Mouse (Mus musculus): ENCODE measurements around the gene Chchd2. TPM values are rescaled to one million over a fixed set of nuclear protein-coding genes. Genes with fewer than 3 reads are reported as not detected.
"Not testable (repeated sequence)": the region's sequence is repeated elsewhere in the genome, so short reads cannot be mapped to it uniquely, and the experiment has no call there.

Chchd2 gene
- polyA plus RNA-seq, 2 experiments: 500 to 630 TPM

- 59% methylated on average over 8 of the region's 8 CpGs for WGBS (ENCODE audit: insufficient replicate concordance)
- ATAC-seq (ENCODE audit: insufficient read depth) (no peak), DNase-seq (ENCODE audit: low read depth in 3 of 3, low spot score in 3 of 3) (no peak)
- Histone ChIP-seq H3K9me3 (ENCODE audit: control insufficient read depth, low read length) (no peaks in the 10 kb centered on the region), H3K27me3 (ENCODE audit: control insufficient read depth, insufficient read depth, low read length) (no peaks in the 10 kb centered on the region), H3K36me3 (replicated peaks; ENCODE audit: control insufficient read depth, insufficient read depth, low read depth) (no peaks in the 10 kb centered on the region), H3K4me3 (ENCODE audit: insufficient read depth in 1 of 2, low read depth in 2 of 2, low read length in 2 of 2) (no peak overlapping the region), H3K4me1 (replicated peaks; ENCODE audit: control insufficient read depth in 2 of 2, insufficient read depth in 2 of 2, low read length in 1 of 2) (peaks cover 0 to under 1% of the 10 kb centered on the region in 2 experiments; a peak in 2 of 4 replicates), H3K9ac (replicated peaks) (no peak overlapping the region), H3K4me2 (ENCODE audit: low read depth) (no peak overlapping the region), H3K27ac (no peak overlapping the region)
- TF ChIP-seq CTCF (IDR thresholded peaks at IDR 0.05; ENCODE audit: low read depth) (no peak), EP300 (IDR thresholded peaks at IDR 0.05; ENCODE audit: low read depth) (no peak)
These were observed 37.7 kb upstream of the Chchd2 start for GRCm38 (mm10) chr5:129924820-129925452.

- H3K4me2 ChIP-seq (ENCODE audit: low read depth): no peak overlapping the region
- peak; percentile 23; the same call in 1 of the 2 replicates for TF ChIP-seq CTCF (IDR thresholded peaks at IDR 0.05; ENCODE audit: low read depth)
- no peak for TF ChIP-seq EP300 (IDR thresholded peaks at IDR 0.05; ENCODE audit: low read depth)
- H3K27ac ChIP-seq: no peak overlapping the region
- ATAC-seq (ENCODE audit: insufficient read depth): no peak
- no peak overlapping the region for H3K4me3 ChIP-seq (ENCODE audit: insufficient read depth in 1 of 2, low read depth in 2 of 2, low read length in 2 of 2)
- no peaks in the 10 kb centered on the region for H3K9me3 ChIP-seq (ENCODE audit: control insufficient read depth, low read length)
- no peaks in the 10 kb centered on the region for H3K36me3 ChIP-seq (replicated peaks; ENCODE audit: control insufficient read depth, insufficient read depth, low read depth)
- WGBS (ENCODE audit: insufficient replicate concordance): 90% methylated on average over 4 of the region's 4 CpGs
- H3K9ac ChIP-seq (replicated peaks): no peak overlapping the region
- no peaks in the 10 kb centered on the region for H3K27me3 ChIP-seq (ENCODE audit: control insufficient read depth, insufficient read depth, low read length)
- H3K4me1 ChIP-seq (replicated peaks; ENCODE audit: control insufficient read depth in 2 of 2, insufficient read depth in 2 of 2, low read length in 1 of 2): peaks cover 0 to 4% of the 10 kb centered on the region in 2 experiments; a peak in 1 of 4 replicates
- no peak for DNase-seq (ENCODE audit: low read depth in 3 of 3, low spot score in 3 of 3)
These were observed 34.7 kb upstream of the Chchd2 start for GRCm38 (mm10) chr5:129921972-129922371.

DNA sequence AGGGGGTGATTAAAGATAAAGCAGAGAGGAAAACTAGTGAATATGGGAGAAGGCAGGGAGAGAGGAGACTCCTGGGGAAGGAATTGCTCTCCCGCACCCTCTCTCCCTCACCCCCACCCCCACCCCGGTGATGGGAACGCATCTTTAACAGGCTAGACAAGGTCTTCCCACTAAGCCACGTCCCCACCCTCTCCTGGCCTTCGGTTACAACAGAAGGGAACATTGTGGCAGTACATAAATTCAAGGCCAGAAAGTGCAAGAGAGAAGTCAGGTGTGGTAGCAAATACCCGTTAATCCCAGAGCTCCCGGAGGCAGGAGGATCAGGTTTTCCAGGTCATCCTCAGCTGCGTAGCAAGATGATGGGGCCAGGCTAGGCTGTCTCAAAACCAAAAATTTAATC is 32.0 kb upstream of the Chchd2 start:
- Histone ChIP-seq H3K4me2 (ENCODE audit: low read depth) (no peak overlapping the region), H3K4me3 (ENCODE audit: insufficient read depth in 1 of 2, low read depth in 2 of 2, low read length in 2 of 2) (no peak overlapping the region), H3K36me3 (replicated peaks; ENCODE audit: control insufficient read depth, insufficient read depth, low read depth) (no peaks in the 10 kb centered on the region), H3K27me3 (ENCODE audit: control insufficient read depth, insufficient read depth, low read length) (no peaks in the 10 kb centered on the region), H3K27ac (no peak overlapping the region), H3K4me1 (replicated peaks; ENCODE audit: control insufficient read depth in 2 of 2, insufficient read depth in 2 of 2, low read length in 1 of 2) (peaks cover 0 to 4% of the 10 kb centered on the region in 2 experiments; a peak in 1 of 4 replicates), H3K9ac (replicated peaks) (no peak overlapping the region), H3K9me3 (ENCODE audit: control insufficient read depth, low read length) (no peaks in the 10 kb centered on the region)
- no peak for TF ChIP-seq CTCF (IDR thresholded peaks at IDR 0.05; ENCODE audit: low read depth)
- no peak for TF ChIP-seq EP300 (IDR thresholded peaks at IDR 0.05; ENCODE audit: low read depth)
- no peak for DNase-seq (ENCODE audit: low read depth in 3 of 3, low spot score in 3 of 3)
- 71% methylated on average over 8 of the region's 8 CpGs for WGBS (ENCODE audit: insufficient replicate concordance)
- no peak for ATAC-seq (ENCODE audit: insufficient read depth)

GRCm38 (mm10) chr5:129918752-129919151 is 31.5 kb upstream of the Chchd2 start:
- peak; percentile 30; the same call in 1 of the 2 replicates for ATAC-seq (ENCODE audit: insufficient read depth)
- H3K9me3 ChIP-seq (ENCODE audit: control insufficient read depth, low read length): no peaks in the 10 kb centered on the region
- DNase-seq (ENCODE audit: low read depth in 3 of 3, low spot score in 3 of 3): no peak
- H3K4me2 ChIP-seq (ENCODE audit: low read depth): no peak overlapping the region
- WGBS (ENCODE audit: insufficient replicate concordance): 71% methylated on average over 9 of the region's 9 CpGs
- H3K27ac ChIP-seq: no peak overlapping the region
- peaks cover 0 to 4% of the 10 kb centered on the region in 2 experiments; a peak in 1 of 4 replicates for H3K4me1 ChIP-seq (replicated peaks; ENCODE audit: control insufficient read depth in 2 of 2, insufficient read depth in 2 of 2, low read length in 1 of 2)
- no peak overlapping the region for H3K9ac ChIP-seq (replicated peaks)
- H3K27me3 ChIP-seq (ENCODE audit: control insufficient read depth, insufficient read depth, low read length): no peaks in the 10 kb centered on the region
- TF ChIP-seq CTCF (IDR thresholded peaks at IDR 0.05; ENCODE audit: low read depth) (no peak), EP300 (IDR thresholded peaks at IDR 0.05; ENCODE audit: low read depth) (no peak)
- no peak overlapping the region for H3K4me3 ChIP-seq (ENCODE audit: insufficient read depth in 1 of 2, low read depth in 2 of 2, low read length in 2 of 2)
- no peaks in the 10 kb centered on the region for H3K36me3 ChIP-seq (replicated peaks; ENCODE audit: control insufficient read depth, insufficient read depth, low read depth)

GRCm38 (mm10) chr5:129918065-129918651 is 30.9 kb upstream of the Chchd2 start:
- ATAC-seq (ENCODE audit: insufficient read depth) (peak; percentile 56; the same call in 1 of the 2 replicates), DNase-seq (ENCODE audit: low read depth in 3 of 3, low spot score in 3 of 3) (peak in 1 of 3 experiments; percentile 37)
- H3K9ac ChIP-seq (replicated peaks): no peak overlapping the region
- H3K9me3 ChIP-seq (ENCODE audit: control insufficient read depth, low read length): no peaks in the 10 kb centered on the region
- no peak overlapping the region for H3K27ac ChIP-seq
- no peak for TF ChIP-seq CTCF (IDR thresholded peaks at IDR 0.05; ENCODE audit: low read depth)
- TF ChIP-seq EP300 (IDR thresholded peaks at IDR 0.05; ENCODE audit: low read depth): no peak
- H3K4me2 ChIP-seq (ENCODE audit: low read depth): no peak overlapping the region
- H3K4me3 ChIP-seq (ENCODE audit: insufficient read depth in 1 of 2, low read depth in 2 of 2, low read length in 2 of 2): no peak overlapping the region
- H3K4me1 ChIP-seq (replicated peaks; ENCODE audit: control insufficient read depth in 2 of 2, insufficient read depth in 2 of 2, low read length in 1 of 2): peaks cover 0 to 4% of the 10 kb centered on the region in 2 experiments; a peak in 1 of 4 replicates
- WGBS (ENCODE audit: insufficient replicate concordance): 80% methylated on average over 24 of the region's 24 CpGs
- H3K27me3 ChIP-seq (ENCODE audit: control insufficient read depth, insufficient read depth, low read length): no peaks in the 10 kb centered on the region
- H3K36me3 ChIP-seq (replicated peaks; ENCODE audit: control insufficient read depth, insufficient read depth, low read depth): no peaks in the 10 kb centered on the region

DNA sequence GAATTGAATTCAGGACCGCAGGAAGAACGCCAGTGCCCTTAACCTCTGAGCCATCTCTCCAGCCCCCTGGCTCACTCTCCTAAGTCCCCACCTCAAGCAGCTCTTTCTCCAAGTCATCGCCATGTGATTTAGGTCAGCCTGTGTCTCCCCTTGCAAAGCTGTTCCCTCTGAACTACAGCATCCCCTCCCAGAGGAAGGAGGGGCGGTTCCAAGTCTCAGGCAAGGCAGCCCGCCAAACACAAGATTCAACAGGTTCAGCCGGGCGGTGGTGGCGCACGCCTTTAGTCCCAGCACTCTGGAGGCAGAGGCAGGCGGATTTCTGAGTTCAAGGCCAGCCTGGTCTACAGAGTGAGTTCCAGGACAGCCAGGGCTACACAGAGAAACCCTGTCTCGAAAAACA is 28.2 kb upstream of the Chchd2 start:
- DNase-seq (ENCODE audit: low read depth in 3 of 3, low spot score in 3 of 3); H3K27ac ChIP-seq; H3K4me1 ChIP-seq (replicated peaks; ENCODE audit: control insufficient read depth in 2 of 2, insufficient read depth in 2 of 2, low read length in 1 of 2); H3K4me2 ChIP-seq (ENCODE audit: low read depth); H3K9ac ChIP-seq (replicated peaks); ATAC-seq (ENCODE audit: insufficient read depth); H3K4me3 ChIP-seq (ENCODE audit: insufficient read depth in 1 of 2, low read depth in 2 of 2, low read length in 2 of 2); H3K9me3 ChIP-seq (ENCODE audit: control insufficient read depth, low read length); H3K36me3 ChIP-seq (replicated peaks; ENCODE audit: control insufficient read depth, insufficient read depth, low read depth); H3K27me3 ChIP-seq (ENCODE audit: control insufficient read depth, insufficient read depth, low read length): not testable (repeated sequence)
- WGBS (ENCODE audit: insufficient replicate concordance): 70% methylated on average over 11 of the region's 11 CpGs
